Mouse (Mus musculus): Measurements from ENCODE around the gene Afg1l. TPM values are rescaled to one million over a fixed set of nuclear protein-coding genes. Genes with fewer than 3 reads are reported as not detected.

Afg1l gene
- polyA plus RNA-seq, 1 experiment from 2014 or later = 4.8 TPM

- no peak for DNase-seq (ENCODE audit: low spot score)
- Histone ChIP-seq H3K4me3 (no peak overlapping the region), H3K9me3 (peaks cover 12% of the 10 kb centered on the region), H3K27me3 (ENCODE audit: insufficient read depth, poor library complexity, severe bottlenecking) (no peaks in the 10 kb centered on the region; the same call in 1 of the 2 replicates), H3K27ac (peak overlapping the region; percentile 68), H3K4me1 (replicated peaks) (0 out of 2 replicates have a peak, but pooled peaks cover 4% of the 10 kb centered on the region), H3K36me3 (peaks cover 20% of the 10 kb centered on the region; the same call in 1 of the 2 replicates)
- 78% methylated on average over 9 of the region's 9 CpGs for WGBS
Measured at GRCm38 (mm10) chr10:42457557-42458191, 20.7 kb downstream of the Afg1l start.

- peaks cover under 1% of the 10 kb centered on the region for H3K27me3 ChIP-seq (ENCODE audit: insufficient read depth, poor library complexity, severe bottlenecking)
Measured at GRCm38 (mm10) chr10:42455981-42456380, 22.4 kb downstream of the Afg1l start.

GRCm38 (mm10) chr10:42454690-42455089 is 23.7 kb downstream of the Afg1l start:
- H3K4me1 ChIP-seq (replicated peaks) = peaks cover 5% of the 10 kb centered on the region
- 88% methylated on average over 6 of the region's 6 CpGs for WGBS
- H3K9me3 ChIP-seq = peaks cover 11% of the 10 kb centered on the region
- H3K27ac ChIP-seq = no peak overlapping the region
- peaks cover 19% of the 10 kb centered on the region; the same call in 1 of the 2 replicates for H3K36me3 ChIP-seq
- DNase-seq (ENCODE audit: low spot score) = no peak
- peaks cover 7% of the 10 kb centered on the region for H3K27me3 ChIP-seq (ENCODE audit: insufficient read depth, poor library complexity, severe bottlenecking)
- H3K4me3 ChIP-seq = no peak overlapping the region

More at GRCm38 (mm10) chr10:42455981-42456380, 22.4 kb downstream of the Afg1l start:
- peaks cover 20% of the 10 kb centered on the region; the same call in 1 of the 2 replicates for H3K36me3 ChIP-seq
- 83% methylated on average over 5 of the region's 5 CpGs for WGBS
- no peak overlapping the region for H3K4me3 ChIP-seq
- no peak overlapping the region for H3K27ac ChIP-seq
- DNase-seq (ENCODE audit: low spot score) = no peak
- H3K4me1 ChIP-seq (replicated peaks) = 0 out of 2 replicates have a peak, but pooled peaks cover 4% of the 10 kb centered on the region
- H3K9me3 ChIP-seq = peaks cover 12% of the 10 kb centered on the region

- H3K27me3 ChIP-seq (ENCODE audit: insufficient read depth, poor library complexity, severe bottlenecking) = peaks cover 7% of the 10 kb centered on the region
- peaks cover 15% of the 10 kb centered on the region; the same call in 1 of the 2 replicates for H3K36me3 ChIP-seq
- H3K4me3 ChIP-seq = no peak overlapping the region
- no peak overlapping the region for H3K27ac ChIP-seq
- DNase-seq (ENCODE audit: low spot score) = no peak
- 89% methylated on average over 11 of the region's 11 CpGs for WGBS
- peaks cover 9% of the 10 kb centered on the region for H3K4me1 ChIP-seq (replicated peaks)
- H3K9me3 ChIP-seq = peaks cover 6% of the 10 kb centered on the region
Measured at GRCm38 (mm10) chr10:42454266-42454665, 24.1 kb downstream of the Afg1l start.

- no peak overlapping the region for H3K27ac ChIP-seq
- no peak for DNase-seq (ENCODE audit: low spot score)
- H3K4me1 ChIP-seq (replicated peaks) = peaks cover 21% of the 10 kb centered on the region
- H3K27me3 ChIP-seq (ENCODE audit: insufficient read depth, poor library complexity, severe bottlenecking) = peaks cover 26% of the 10 kb centered on the region
- H3K36me3 ChIP-seq = peaks cover 12% of the 10 kb centered on the region; the same call in 1 of the 2 replicates
- no peak overlapping the region for H3K4me3 ChIP-seq
- H3K9me3 ChIP-seq = no peaks in the 10 kb centered on the region; the same call in 1 of the 2 replicates
- WGBS = 65% methylated on average over 3 of the region's 4 CpGs
Measured at GRCm38 (mm10) chr10:42449672-42450071, 28.7 kb downstream of the Afg1l start.

GRCm38 (mm10) chr10:42448371-42448770 is 30.0 kb downstream of the Afg1l start:
- Histone ChIP-seq H3K4me3 (no peak overlapping the region), H3K36me3 (peaks cover 6% of the 10 kb centered on the region; the same call in 1 of the 2 replicates), H3K4me1 (replicated peaks) (peaks cover 21% of the 10 kb centered on the region), H3K27me3 (ENCODE audit: insufficient read depth, poor library complexity, severe bottlenecking) (peaks cover 26% of the 10 kb centered on the region), H3K27ac (peak overlapping the region; percentile 8; the same call in 1 of the 2 replicates), H3K9me3 (no peaks in the 10 kb centered on the region; the same call in 1 of the 2 replicates)
- 10% methylated on average over 7 of the region's 7 CpGs for WGBS
- DNase-seq (ENCODE audit: low spot score) = peak; percentile 52

GRCm38 (mm10) chr10:42446145-42446544 is 32.2 kb downstream of the Afg1l start:
- Histone ChIP-seq H3K4me3 (no peak overlapping the region), H3K4me1 (replicated peaks) (peaks cover 21% of the 10 kb centered on the region), H3K27ac (no peak overlapping the region), H3K9me3 (no peaks in the 10 kb centered on the region), H3K27me3 (ENCODE audit: insufficient read depth, poor library complexity, severe bottlenecking) (peaks cover 26% of the 10 kb centered on the region), H3K36me3 (no peaks in the 10 kb centered on the region)
- 63% methylated on average over 9 of the region's 9 CpGs for WGBS
- no peak for DNase-seq (ENCODE audit: low spot score)

GRCm38 (mm10) chr10:42436842-42437805 is 41.2 kb downstream of the Afg1l start:
- DNase-seq (ENCODE audit: low spot score) = no peak
- WGBS = 67% methylated on average over 5 of the region's 5 CpGs

GRCm38 (mm10) chr10:42417530-42418174 is 60.7 kb downstream of the Afg1l start:
- Histone ChIP-seq H3K27ac (no peak overlapping the region), H3K4me1 (replicated peaks) (peaks cover 22% of the 10 kb centered on the region), H3K27me3 (ENCODE audit: insufficient read depth, poor library complexity, severe bottlenecking) (no peaks in the 10 kb centered on the region), H3K36me3 (no peaks in the 10 kb centered on the region), H3K9me3 (no peaks in the 10 kb centered on the region), H3K4me3 (no peak overlapping the region)
- WGBS = 51% methylated on average over 10 of the region's 10 CpGs
- DNase-seq (ENCODE audit: low spot score) = no peak

More at GRCm38 (mm10) chr10:42436842-42437805, 41.2 kb downstream of the Afg1l start:
- Histone ChIP-seq H3K4me1 (replicated peaks) (0 out of 2 replicates have a peak, but pooled peaks cover 3% of the 10 kb centered on the region), H3K36me3 (peaks cover 3% of the 10 kb centered on the region; the same call in 1 of the 2 replicates), H3K27ac (no peak overlapping the region), H3K4me3 (no peak overlapping the region), H3K9me3 (peaks cover 9% of the 10 kb centered on the region), H3K27me3 (ENCODE audit: insufficient read depth, poor library complexity, severe bottlenecking) (no peaks in the 10 kb centered on the region)

GRCm38 (mm10) chr10:42415821-42416470 is 62.4 kb downstream of the Afg1l start:
- no peak for DNase-seq (ENCODE audit: low spot score)
- Histone ChIP-seq H3K4me1 (replicated peaks) (peaks cover 22% of the 10 kb centered on the region), H3K36me3 (no peaks in the 10 kb centered on the region), H3K9me3 (no peaks in the 10 kb centered on the region), H3K27me3 (ENCODE audit: insufficient read depth, poor library complexity, severe bottlenecking) (no peaks in the 10 kb centered on the region), H3K27ac (no peak overlapping the region), H3K4me3 (no peak overlapping the region)
- 89% methylated on average over 4 of the region's 4 CpGs for WGBS

GRCm38 (mm10) chr10:42410748-42411537 is 67.4 kb downstream of the Afg1l start:
- Histone ChIP-seq H3K4me1 (replicated peaks) (0 out of 2 replicates have a peak, but pooled peaks cover 3% of the 10 kb centered on the region), H3K9me3 (no peaks in the 10 kb centered on the region), H3K27me3 (ENCODE audit: insufficient read depth, poor library complexity, severe bottlenecking) (no peaks in the 10 kb centered on the region), H3K27ac (no peak overlapping the region), H3K4me3 (no peak overlapping the region), H3K36me3 (no peaks in the 10 kb centered on the region)
- no peak for DNase-seq (ENCODE audit: low spot score)
- 84% methylated on average over 6 of the region's 6 CpGs for WGBS

Measured in hindbrain, embryonic 10.5 days (tissue).